Mouse (Mus musculus) gastrocnemius, adult 18-20 months (tissue): Measurements from ENCODE around the gene Grik3. TPM values are rescaled to one million over a fixed set of nuclear protein-coding genes. Genes with fewer than 3 reads are reported as not detected.

Source experiments
- DNase-seq: peaks from one replicate; pipeline ENCODE4 v3.0.0; 2021; ENCODE audit warnings: low spot score
- total RNA-seq, 2 experiments: library from RNA; stranded (reverse); gene quantifications; 2 replicates each; pipeline ENCODE4 v1.2.3; 2021

Grik3 gene
- total RNA-seq, 2 experiments from 2014 or later: 0.12 to 0.18 TPM

DNA sequence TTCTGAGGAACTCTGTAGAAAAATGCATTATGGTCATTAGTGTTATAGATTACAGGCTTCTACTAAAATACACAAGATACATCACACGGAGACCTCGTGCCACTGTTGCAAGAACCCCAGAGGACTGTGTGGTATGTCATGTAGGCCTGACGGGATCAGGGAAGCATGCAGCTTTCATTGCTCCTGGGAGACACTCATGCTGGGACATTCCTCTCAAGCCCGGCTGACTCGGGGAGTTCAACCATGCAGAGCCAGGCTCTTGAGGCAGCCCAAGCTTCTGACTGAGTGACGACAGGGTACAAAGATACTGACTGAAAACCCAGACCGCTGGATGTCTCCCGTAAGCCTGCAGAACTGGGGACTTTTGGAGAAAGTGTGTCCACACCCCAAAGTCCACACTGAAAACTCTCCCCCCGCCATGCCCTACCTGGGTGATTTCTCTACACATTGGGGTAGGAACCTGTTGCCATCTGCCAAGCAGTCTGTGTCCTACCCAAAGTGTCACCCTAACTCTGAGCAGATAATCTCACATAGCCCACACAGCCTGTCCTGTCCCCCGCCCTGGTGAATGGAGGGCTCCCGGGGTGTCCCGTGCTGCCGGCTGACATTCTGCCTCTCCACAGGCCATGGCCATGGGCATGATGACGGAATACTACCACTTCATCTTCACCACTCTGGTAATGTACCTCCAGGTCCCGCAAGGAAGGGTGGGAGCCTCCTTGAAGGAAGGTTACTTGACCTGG lies 150.6 kb downstream of the Grik3 start:
- no peak for DNase-seq

DNA sequence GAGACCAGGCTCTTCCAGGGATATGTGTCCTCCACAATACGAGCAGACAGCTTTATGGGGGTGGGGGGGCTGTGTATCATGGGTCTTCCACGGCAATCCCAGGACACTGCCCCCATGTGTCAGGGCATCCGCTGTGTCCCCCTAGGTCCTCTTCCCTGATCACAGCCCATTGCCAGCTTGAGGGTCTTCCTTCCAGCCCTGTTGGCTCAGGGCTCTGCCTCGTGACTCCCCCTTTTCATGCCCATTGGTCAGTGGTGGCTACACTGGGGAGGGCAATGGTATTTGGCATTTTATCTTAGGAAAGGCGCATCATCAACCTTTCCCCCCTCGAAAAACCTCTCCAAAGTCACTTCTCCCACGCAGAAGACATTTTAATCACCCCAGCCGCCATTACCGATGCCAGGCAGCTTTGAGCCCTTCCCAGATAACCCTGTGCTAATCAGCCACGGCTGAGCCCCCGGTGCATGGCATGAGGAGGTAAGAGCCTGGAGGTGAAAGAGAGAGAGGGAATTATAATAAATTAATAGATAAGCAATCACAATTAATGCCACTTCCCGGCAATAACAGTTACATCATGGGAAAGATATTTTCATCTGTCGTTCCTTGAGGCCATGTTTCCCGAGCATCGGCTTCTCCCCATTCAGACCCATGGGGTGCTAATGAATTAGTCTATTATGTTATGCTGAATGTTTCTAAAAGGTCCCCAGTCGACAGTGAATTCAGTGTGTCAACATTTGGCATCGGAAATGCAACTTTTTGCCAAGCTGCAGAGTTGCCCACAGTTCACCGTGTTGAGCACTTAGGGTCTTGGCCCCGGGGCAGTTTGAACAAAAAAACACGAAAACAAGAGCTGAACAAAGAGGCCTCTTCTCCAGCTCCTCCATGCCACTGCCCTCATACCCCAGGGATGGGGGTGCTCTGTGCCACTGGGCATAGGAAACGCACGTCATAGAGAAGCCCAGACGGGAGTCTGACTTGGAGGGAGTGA lies 154.4 kb downstream of the Grik3 start:
- no peak for DNase-seq

DNA sequence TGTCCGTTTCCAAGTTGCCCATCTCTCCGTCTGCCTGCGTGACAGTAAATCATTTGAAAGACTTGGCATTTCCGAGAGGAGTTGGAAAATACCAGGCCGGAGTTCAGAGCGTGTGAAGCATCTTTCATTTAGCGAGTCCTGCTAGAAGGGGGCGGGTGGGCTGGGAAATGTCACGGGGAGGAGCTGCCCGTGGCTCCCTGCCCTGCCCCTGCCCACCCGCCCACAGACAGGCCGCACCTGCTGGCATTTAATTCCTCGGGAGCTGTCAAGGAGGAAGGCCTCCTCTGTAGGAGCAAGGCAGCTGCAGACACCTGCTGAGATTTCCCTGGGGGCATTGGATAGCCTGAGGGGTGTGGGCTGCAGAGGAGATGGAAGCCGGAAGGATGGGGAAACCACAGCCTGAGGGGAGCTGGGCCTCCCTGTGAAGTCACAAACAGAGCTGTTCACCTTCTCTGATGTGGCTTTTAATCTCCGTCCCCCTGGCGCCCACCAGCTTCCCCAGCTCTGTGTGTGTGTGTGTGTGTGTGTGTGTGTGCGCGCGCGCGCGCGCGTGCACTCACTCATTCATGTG lies 161.3 kb downstream of the Grik3 start:
- no peak for DNase-seq

DNA sequence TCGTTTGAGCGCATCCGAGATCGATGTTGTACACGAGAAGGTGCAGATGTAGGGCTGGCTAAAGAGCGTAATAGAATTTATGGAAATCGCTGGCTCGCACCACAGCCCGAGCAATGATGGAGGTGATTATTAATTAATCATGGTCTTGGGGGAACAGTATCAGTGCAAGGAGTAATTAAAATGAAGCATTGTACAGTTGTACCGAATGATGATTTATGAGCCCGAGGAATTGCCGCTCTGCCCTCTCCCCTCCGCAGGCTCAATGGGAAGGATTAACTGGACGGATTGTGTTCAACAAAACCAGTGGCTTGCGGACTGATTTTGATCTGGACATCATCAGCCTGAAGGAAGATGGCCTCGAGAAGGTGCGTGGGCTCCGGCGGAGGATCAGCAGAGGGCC lies 165.5 kb downstream of the Grik3 start:
- DNase-seq: no peak

DNA sequence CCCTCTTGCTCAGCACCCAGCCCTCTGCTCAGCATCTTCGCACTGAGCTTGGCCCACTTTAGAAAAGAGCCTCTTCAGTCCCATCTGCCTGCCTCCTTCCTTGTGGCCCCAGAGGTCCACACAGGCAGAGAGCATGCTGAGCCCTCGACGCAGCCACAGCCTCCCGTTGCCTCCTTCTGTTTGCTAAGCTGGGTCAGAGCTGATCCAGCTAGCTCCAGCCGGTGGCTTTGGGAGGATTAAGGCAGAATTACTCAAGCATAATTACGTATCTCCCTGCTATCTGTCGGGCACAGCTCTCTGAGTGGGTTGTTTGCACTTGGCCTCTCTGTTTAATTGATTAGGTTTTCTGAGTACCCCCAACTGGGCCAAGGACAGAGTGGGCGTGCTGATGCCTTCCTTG lies 167.9 kb downstream of the Grik3 start:
- DNase-seq: no peak

DNA sequence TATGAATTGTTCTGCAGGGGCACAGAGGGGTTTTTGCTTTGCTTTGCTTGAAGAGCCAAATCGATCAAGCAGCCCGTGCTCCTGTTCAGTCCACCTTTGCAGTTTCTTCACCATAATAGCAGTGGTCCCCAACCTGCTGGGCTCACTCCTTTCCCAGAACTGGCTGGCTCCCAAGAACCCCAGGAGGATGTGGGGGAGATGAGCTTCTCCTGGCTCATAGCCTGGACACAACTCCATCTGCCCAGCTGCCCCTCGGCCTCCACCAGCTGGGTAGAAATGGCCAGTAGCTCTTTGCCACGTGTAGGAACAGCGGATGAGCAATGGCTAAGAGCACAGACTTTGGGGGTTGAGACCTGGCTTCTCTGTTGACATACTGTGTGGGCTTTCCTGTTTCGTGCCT lies 171.5 kb downstream of the Grik3 start:
- no peak for DNase-seq

DNA sequence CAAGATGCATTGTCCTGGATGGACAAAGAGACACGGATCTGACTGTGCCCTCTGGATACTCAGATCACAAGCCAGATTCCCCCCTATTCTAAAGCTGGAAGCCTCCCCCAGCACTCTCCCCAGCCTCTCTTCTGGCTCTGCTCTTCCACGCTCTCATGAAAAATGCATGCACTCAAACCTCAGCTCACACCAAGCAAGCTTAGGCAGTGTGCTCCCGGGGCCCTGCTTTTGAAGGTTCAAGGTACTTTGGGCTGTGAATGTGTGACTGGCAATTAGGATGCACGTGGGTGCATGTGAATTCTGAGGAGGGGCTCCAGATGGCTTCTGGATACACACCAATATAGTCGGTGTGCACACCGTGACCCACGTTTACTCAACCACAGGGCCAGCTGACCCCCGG lies 172.8 kb downstream of the Grik3 start:
- DNase-seq: no peak

DNA sequence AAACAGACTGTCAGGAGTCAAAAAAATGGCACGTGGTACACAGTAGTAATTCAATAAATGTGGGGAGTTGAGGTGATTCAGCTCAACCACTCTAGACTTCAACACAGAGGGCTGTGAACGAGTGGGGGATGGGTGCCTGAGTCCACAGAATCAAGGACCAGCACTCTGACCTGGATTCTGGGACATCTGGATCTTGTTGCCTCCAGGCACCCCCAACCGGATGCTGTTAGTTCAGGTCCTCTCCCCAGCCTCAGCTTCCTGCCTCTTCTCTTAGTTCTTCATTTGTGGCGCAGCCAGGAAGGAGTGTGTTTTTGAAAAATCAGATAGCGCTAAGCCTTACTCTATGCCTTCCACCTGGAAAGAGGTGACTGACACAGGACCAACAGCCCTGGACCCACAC lies 175.5 kb downstream of the Grik3 start:
- DNase-seq: no peak

DNA sequence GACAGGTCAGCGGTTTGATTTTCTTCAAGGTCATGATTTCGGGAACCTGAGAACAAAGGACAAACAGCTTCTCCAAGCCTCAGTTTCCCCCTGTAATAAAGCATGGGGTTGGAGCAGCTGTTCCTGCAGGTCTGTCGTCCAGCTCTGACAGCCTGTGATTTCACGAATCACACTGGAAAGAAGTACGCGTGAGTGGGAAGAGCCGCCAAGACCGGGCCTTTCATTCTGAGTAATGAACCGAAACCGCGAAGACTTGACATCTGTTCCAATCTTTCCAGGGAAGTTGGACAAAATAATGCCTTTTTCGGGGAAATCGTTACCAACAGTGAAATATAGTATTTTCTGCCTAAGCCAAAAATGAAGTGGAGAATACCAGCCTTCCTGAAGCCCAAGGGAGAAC lies 191.5 kb downstream of the Grik3 start:
- DNase-seq: no peak

DNA sequence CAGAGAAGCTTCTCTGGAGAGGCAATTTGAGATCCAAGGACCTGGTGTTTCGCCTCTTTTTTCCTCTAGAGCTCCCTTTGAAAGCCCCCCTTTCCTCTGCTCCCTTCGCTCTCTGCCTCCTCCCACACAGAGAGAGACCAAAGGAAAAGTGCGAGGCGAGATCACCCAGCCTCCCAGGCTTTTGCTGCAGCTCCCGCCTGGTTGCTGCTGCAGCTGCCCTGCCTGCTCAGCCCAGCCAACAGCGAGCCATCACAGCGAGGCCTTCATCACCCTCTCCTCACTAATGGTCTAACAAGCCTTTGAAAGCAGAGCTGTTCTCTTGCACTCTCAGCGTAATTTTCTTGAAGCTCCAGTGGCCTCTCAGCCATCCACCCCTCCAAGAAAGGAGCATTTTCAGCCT lies 196.6 kb downstream of the Grik3 start:
- DNase-seq: no peak

DNA sequence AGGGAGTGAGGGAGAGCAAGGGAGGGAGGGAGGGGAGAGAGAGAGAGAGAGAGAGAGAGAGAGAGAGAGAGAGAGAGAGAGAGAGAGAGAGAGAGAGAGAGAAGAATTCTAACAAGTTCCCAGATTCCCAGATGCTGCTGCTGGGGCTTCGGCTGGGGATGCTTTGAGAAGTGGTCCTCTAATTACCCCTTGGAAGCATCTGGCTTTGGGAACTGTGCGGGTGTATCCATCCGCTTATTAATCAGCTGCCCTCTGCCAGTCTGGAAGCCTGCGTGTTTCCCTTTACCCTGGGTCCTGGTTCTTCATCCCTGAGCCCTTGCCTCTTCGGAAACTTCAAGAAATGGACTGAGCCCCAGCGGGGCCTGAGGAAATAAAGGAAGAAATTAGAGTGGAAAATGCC lies 204.9 kb downstream of the Grik3 start:
- DNase-seq: no peak

DNA sequence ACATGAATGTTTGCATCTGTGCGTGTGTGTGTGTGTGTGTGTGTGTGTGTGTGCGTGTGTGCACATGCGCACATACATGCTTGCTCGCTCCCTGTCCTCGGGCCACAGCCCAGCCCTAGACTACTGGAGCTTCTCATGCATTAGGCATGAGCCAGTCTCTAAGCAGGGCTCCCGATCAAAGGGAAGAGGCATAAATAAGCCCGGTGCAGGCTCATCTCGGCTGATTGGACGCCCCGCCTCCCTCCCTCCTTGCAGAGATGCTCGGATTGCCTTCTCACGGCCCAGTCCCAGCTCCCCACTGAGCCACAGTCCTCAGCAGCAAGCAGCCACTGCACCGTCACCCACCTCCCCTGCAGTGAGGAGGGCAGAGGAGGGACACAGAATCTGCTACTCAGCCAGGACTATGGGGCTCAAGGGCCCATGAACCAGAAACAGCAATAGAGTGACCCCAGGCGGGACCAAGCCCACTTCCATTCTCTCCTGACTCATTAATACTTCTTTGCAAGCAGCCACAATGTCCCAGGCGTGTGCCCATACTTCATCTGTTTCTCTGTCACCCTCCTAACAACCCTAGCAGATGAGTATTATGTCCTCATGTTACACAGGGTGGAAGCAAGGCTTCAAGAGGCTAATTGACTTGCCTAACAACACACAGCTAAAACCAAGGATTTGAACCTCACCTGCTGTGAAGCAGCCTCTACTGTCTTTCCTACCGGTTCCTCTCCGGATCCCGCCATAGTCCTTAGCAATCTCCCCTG lies 205.9 kb downstream of the Grik3 start:
- no peak for DNase-seq

DNA sequence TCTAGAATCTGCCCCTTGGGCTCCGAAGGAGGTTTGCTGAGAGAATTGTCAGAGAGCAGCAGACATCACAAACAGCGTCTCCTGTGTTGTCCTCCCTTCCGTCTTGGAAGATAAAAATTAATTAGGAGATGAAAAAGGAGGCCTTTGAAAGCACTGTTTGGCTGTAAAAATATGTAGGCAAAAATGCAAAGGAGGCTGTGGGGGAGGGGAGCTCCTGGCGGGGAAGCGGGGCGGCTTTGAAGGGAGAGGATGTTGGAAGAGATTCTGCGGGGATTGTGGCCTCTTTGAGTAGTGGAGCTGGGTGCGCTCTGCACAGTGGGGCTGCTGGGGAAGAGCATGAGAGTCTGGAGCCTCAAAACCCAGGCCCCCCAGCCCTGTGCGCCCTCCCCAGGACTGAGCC lies 207.1 kb downstream of the Grik3 start:
- no peak for DNase-seq

DNA sequence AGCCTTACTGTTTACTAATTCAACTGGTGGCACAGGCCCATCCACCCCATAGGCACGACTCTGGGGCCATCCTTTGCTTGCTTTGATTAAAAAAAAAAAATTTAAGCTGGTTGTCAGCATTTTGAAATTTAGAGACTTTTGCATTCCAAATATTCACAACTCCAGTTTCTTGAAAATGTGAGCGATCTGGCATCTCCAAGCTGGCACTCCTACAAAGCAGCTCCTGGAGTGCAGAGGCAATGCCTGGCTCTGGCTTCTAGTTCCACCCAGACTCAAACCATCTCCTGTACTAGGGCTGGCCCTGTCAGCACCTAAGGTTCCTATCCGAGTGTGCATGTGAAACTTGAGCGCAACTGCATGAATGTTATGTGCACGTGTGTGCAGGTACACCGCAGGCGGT lies 208.6 kb downstream of the Grik3 start:
- no peak for DNase-seq

DNA sequence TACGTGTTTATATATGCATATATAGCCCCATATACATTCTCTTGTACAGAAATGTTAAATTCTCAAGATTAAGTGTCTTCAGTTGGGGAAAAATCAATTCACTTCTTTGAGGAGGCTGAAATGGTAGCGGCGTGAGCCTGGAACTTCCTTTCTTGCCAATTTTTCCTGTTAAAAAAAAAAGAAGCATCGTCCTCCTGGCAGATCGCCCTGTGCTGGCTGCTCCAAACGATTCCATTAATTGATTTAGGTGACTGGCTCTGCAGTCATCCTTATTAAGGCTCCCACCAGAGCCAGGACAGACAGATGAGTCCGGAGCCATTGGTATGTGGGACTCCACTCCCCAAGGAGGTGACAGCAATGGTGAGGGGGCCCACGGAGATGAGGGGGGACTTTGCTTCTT lies 209.8 kb downstream of the Grik3 start:
- no peak for DNase-seq

DNA sequence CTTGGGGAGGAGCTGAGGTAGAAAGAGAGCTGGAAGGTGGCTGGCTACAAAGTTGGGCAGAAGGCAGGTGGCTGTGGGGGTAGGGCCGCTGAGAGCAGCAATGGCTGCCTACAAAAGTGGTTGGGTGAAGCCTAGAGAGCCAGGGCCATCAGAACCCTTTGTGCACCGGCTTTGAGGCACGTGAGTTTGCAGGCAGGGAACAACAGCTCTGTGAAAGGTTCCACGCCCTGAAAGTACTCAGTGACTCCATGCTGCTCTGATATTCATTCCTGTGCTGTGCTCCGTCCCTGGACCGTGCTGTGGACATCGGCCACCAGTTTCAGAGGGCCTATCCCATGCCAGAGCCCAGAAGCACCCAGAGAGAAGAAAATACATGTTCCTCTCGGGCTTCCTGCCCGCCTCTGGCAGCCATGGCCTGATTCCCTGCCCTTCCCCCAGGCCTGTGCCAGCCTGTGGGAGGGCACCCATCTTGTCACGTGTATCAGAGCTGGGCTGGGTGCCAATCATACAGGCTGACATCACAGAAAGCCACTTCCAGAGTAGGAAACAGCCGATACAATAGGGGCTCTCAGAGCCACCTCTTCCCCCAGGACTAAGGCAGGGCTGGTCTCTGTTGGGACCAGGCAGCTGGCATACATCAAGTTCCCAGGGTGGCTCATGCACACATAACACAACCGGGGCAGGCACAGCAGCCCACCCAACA lies 212.3 kb downstream of the Grik3 start:
- DNase-seq: peak; percentile 14

DNA sequence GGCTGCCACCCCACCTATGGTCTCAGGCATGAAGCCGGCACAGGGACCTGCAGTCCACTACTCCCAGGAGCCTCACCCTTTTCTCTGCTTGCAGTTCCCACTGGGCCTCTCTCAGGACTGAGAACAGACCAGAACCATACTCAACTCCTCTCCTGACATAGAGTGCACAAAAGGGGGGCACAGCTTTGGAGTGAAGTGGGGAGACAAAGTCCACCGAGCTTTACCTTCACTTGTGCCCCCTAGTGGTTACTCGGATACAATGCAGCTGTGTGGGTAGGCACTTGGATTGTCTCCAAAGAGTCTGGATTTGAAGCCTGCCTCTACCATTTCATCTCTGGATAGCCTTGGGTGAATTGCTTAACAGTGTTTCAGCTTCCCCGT lies 212.8 kb downstream of the Grik3 start:
- peak; percentile 5 for DNase-seq

DNA sequence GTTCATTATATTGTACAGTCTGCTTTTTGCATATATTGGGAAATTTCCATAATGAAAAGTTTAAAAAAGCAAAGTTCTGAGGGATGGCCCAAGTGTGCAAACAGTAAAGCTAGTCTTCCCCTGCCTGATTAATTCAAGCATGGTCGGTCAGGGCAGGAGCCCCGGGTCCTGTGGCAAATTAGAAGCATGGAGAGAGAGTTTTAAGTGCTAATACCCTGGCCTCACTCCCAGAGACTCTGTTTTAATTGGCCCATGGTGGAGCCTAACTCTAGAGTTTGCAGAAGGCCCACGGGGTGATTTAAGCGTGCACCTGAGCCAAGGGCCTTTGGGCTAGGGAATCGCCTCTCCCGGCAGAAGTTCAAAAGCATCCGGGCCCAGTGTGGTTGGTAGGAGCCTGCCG lies 215.2 kb downstream of the Grik3 start:
- no peak for DNase-seq

DNA sequence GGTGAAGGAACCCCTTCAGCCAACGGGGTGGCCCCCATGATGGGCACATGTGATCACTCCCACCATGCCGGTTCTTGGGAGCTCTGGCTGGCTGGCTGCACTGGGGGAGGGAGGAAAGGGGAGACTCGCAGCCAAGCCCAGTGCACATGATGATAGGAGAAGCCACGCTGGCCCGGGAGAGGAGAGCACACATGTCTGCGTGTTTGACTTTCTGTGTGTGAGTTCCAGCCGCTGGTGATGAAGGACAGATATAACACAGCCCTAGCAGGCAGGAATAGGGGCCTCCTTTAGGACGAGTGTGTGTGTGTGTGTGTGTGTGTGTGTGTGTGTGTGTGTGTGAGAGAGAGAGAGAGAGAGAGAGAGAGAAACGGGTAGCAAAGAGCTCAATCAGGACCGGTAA lies 219.2 kb downstream of the Grik3 start:
- no peak for DNase-seq

DNA sequence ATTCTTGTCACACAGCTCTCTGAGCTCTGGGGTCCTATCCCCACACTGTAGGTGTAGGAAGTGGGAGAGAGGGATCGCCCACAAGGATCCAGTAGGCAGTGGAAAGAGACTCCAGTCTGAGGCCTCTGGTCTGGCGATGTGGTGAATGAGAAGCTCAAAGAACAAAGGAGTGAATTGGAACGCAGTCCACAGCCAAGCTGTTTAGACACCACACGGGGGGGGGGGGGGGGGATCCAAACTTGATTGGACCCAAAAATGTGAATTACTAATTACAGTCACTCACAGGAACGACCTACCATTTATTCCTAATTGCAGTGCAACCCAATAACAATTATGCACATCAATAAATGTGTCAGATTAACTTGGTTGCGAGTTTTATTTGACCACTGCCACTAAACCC lies 227.4 kb downstream of the Grik3 start:
- DNase-seq: no peak
